In genomic region chr13:24202314-24202713, GRCm38 (mm10) we compare ENCODE assay signal across 28 mouse cellular contexts.
A peak's percentile ranks its signal among the peaks of the same experiment; 100 is the strongest.
DNase-seq lines count a peak whose midpoint lies in the region; ATAC-seq and TF ChIP-seq lines count a peak whose summit lies in the region.
"Had no signal": no experiment of that assay in that cellular context is flagged by ENCODE, and none has a peak within 500 bp of the region (broad histone marks: within the 10 kb centered on the region; RNA-seq: fewer than 3 reads in every experiment).

No protein-coding gene starts in this region.

- H3K4me3 ChIP-seq in hindbrain, embryonic 14.5 days (replicated peaks; ENCODE audit: low read length): no peak overlapping the region
- H3K4me3 ChIP-seq in hindbrain, embryonic 12.5 days: no peak overlapping the region
- H3K4me3 ChIP-seq in neural tube, embryonic 14.5 days (ENCODE audit: low read depth, low read length): no peak overlapping the region
- no peak overlapping the region for H3K4me3 ChIP-seq in limb, embryonic 14.5 days (replicated peaks; ENCODE audit: low read length)
- no peak overlapping the region for H3K4me3 ChIP-seq in kidney, embryonic 16.5 days (ENCODE audit: low read length)
- H3K4me3 ChIP-seq: forebrain, embryonic 10.5 days; liver, embryonic 15.5 days; lung, embryonic 15.5 days; megakaryocyte, embryonic 14.5 days; myocyte had no signal

- H3K27ac ChIP-seq in hindbrain, embryonic 14.5 days: no peak overlapping the region
- no peak overlapping the region for H3K27ac ChIP-seq in hindbrain, embryonic 12.5 days
- H3K27ac ChIP-seq in neural tube, embryonic 14.5 days (ENCODE audit: low read depth, low read length): no peak overlapping the region
- peak overlapping the region; percentile 52 for H3K27ac ChIP-seq in limb, embryonic 14.5 days (replicated peaks; ENCODE audit: low read depth, low read length)
- H3K27ac ChIP-seq in kidney, embryonic 16.5 days (ENCODE audit: low read length): no peak overlapping the region
- H3K27ac ChIP-seq: forebrain, embryonic 10.5 days; liver, embryonic 15.5 days; lung, embryonic 15.5 days had no signal

- no peak for DNase-seq in hindbrain, embryonic 14.5 days (ENCODE audit: low spot score)
- no peak for DNase-seq in neural tube, embryonic 10.5 days (ENCODE audit: extremely low spot score, low spot score)
- no peak for DNase-seq in limb, embryonic 14.5 days (ENCODE audit: low spot score)
- DNase-seq in right cerebral cortex, postnatal 25 days: no peak
- DNase-seq: adrenal gland, adult 2 months; B cell, adult 2 months; cerebellum, adult 18-20 months; cerebellum, postnatal 14 days; embryo, embryonic 11 days; gastrocnemius, postnatal 10 days; heart, adult 11 months; kidney, adult 2 months; kidney, postnatal 10 days; lung, postnatal 36 days; midbrain, embryonic 14.5 days; right cerebral cortex, postnatal 14 days had no signal

- no peaks in the 10 kb centered on the region for H3K27me3 ChIP-seq in hindbrain, embryonic 14.5 days (ENCODE audit: control insufficient read depth, insufficient read depth, low read length)
- H3K27me3 ChIP-seq in hindbrain, embryonic 12.5 days: no peaks in the 10 kb centered on the region
- H3K27me3 ChIP-seq in neural tube, embryonic 14.5 days (ENCODE audit: control insufficient read depth, insufficient read depth, low read length): no peaks in the 10 kb centered on the region
- no peaks in the 10 kb centered on the region for H3K27me3 ChIP-seq in limb, embryonic 14.5 days (ENCODE audit: control insufficient read depth, insufficient read depth, low read length)
- H3K27me3 ChIP-seq in kidney, embryonic 16.5 days (ENCODE audit: insufficient read depth, low read length): no peaks in the 10 kb centered on the region
- H3K27me3 ChIP-seq: CH12.LX; liver, embryonic 15.5 days; lung, embryonic 15.5 days; megakaryocyte, embryonic 14.5 days; Patski had no signal

- ATAC-seq in hindbrain, embryonic 14.5 days (ENCODE audit: low FRiP score): 0 out of 2 replicates have a peak, but pooled peaks have one; percentile 37
- ATAC-seq in hindbrain, embryonic 12.5 days (ENCODE audit: low FRiP score): no peak
- peak; percentile 59; the same call in 1 of the 2 replicates for ATAC-seq in neural tube, embryonic 14.5 days (ENCODE audit: low read depth)
- ATAC-seq in limb, embryonic 14.5 days (ENCODE audit: low FRiP score, low read depth): no peak
- no peak for ATAC-seq in kidney, embryonic 16.5 days (ENCODE audit: low FRiP score, low TSS enrichment)
- ATAC-seq: Patski had no signal

- no peak overlapping the region for H3K9ac ChIP-seq in hindbrain, embryonic 14.5 days
- no peak overlapping the region for H3K9ac ChIP-seq in hindbrain, embryonic 12.5 days
- H3K9ac ChIP-seq in neural tube, embryonic 14.5 days (replicated peaks; ENCODE audit: low read depth, low read length): no peak overlapping the region
- H3K9ac ChIP-seq in limb, embryonic 14.5 days (ENCODE audit: low read depth, low read length, severe bottlenecking): no peak overlapping the region
- H3K9ac ChIP-seq in kidney, embryonic 16.5 days (replicated peaks; ENCODE audit: low read length): no peak overlapping the region
- H3K9ac ChIP-seq: liver, embryonic 15.5 days; lung, embryonic 15.5 days had no signal

- no peaks in the 10 kb centered on the region for H3K9me3 ChIP-seq in hindbrain, embryonic 14.5 days (ENCODE audit: control insufficient read depth, low read length)
- H3K9me3 ChIP-seq in hindbrain, embryonic 12.5 days (replicated peaks): no peaks in the 10 kb centered on the region
- no peaks in the 10 kb centered on the region for H3K9me3 ChIP-seq in neural tube, embryonic 14.5 days (ENCODE audit: control insufficient read depth, low read length)
- H3K9me3 ChIP-seq in limb, embryonic 14.5 days (ENCODE audit: control insufficient read depth, low read length): no peaks in the 10 kb centered on the region
- H3K9me3 ChIP-seq in kidney, embryonic 16.5 days (ENCODE audit: low read length): no peaks in the 10 kb centered on the region
- H3K9me3 ChIP-seq: forebrain, embryonic 10.5 days; G1E; liver, embryonic 15.5 days; lung, embryonic 15.5 days; megakaryocyte, embryonic 14.5 days had no signal

- TF ChIP-seq POLR2A in limb, embryonic 14.5 days (IDR thresholded peaks at IDR 0.05; ENCODE audit: borderline replicate concordance, extremely low read depth, insufficient read depth, insufficient read length): no peak

- peaks cover 20% of the 10 kb centered on the region; the same call in 1 of the 2 replicates for H3K4me1 ChIP-seq in hindbrain, embryonic 14.5 days (replicated peaks; ENCODE audit: control insufficient read depth, insufficient read depth, low read length)
- H3K4me1 ChIP-seq in hindbrain, embryonic 12.5 days: peaks cover 3% of the 10 kb centered on the region
- no peaks in the 10 kb centered on the region for H3K4me1 ChIP-seq in neural tube, embryonic 14.5 days (ENCODE audit: control insufficient read depth, insufficient read depth, low read length)
- H3K4me1 ChIP-seq in limb, embryonic 14.5 days (ENCODE audit: control insufficient read depth, insufficient read depth, low read length): peaks cover 30% of the 10 kb centered on the region
- H3K4me1 ChIP-seq in kidney, embryonic 16.5 days (ENCODE audit: insufficient read depth, low read length): peaks cover 14% of the 10 kb centered on the region; the same call in 1 of the 2 replicates
- H3K4me1 ChIP-seq: liver, embryonic 15.5 days had no signal

- WGBS in hindbrain, embryonic 14.5 days: 82% methylated on average over 6 of the region's 6 CpGs
- 82% methylated on average over 6 of the region's 6 CpGs for WGBS in hindbrain, embryonic 12.5 days
- 74% methylated on average over 6 of the region's 6 CpGs for WGBS in neural tube, embryonic 14.5 days
- 57% methylated on average over 6 of the region's 6 CpGs for WGBS in limb, embryonic 14.5 days
- WGBS in kidney, embryonic 16.5 days: 78% methylated on average over 6 of the region's 6 CpGs

- H3K36me3 ChIP-seq in hindbrain, embryonic 14.5 days (replicated peaks; ENCODE audit: control insufficient read depth, insufficient read depth): no peaks in the 10 kb centered on the region
- no peaks in the 10 kb centered on the region for H3K36me3 ChIP-seq in hindbrain, embryonic 12.5 days
- H3K36me3 ChIP-seq in neural tube, embryonic 14.5 days (ENCODE audit: control insufficient read depth, insufficient read depth, low read length): no peaks in the 10 kb centered on the region
- H3K36me3 ChIP-seq in limb, embryonic 14.5 days (ENCODE audit: control insufficient read depth, insufficient read depth, low read length): no peaks in the 10 kb centered on the region
- H3K36me3 ChIP-seq in kidney, embryonic 16.5 days (ENCODE audit: insufficient read depth, low read length): no peaks in the 10 kb centered on the region
- H3K36me3 ChIP-seq: forebrain, embryonic 10.5 days; G1E; liver, embryonic 15.5 days; lung, embryonic 15.5 days had no signal

- H3K4me2 ChIP-seq in hindbrain, embryonic 14.5 days (replicated peaks): no peak overlapping the region
- no peak overlapping the region for H3K4me2 ChIP-seq in hindbrain, embryonic 12.5 days (replicated peaks)
- no peak overlapping the region for H3K4me2 ChIP-seq in neural tube, embryonic 14.5 days (ENCODE audit: low read depth, low read length)
- no peak overlapping the region for H3K4me2 ChIP-seq in limb, embryonic 14.5 days (replicated peaks; ENCODE audit: low read depth, low read length, severe bottlenecking)
- H3K4me2 ChIP-seq in kidney, embryonic 16.5 days (replicated peaks; ENCODE audit: low read depth, low read length): no peak overlapping the region
- H3K4me2 ChIP-seq: heart, embryonic 11.5 days; liver, embryonic 15.5 days; lung, embryonic 15.5 days had no signal

Comparison
In these comparisons a context has a peak if more than half of its experiments do, and no peak if none do; other contexts are left out.
1. ATAC-seq: peak in hindbrain, embryonic 14.5 days (single experiment) and neural tube, embryonic 14.5 days (single experiment); none in hindbrain, embryonic 12.5 days (single experiment), limb, embryonic 14.5 days (single experiment) and kidney, embryonic 16.5 days (single experiment).